Mouse (Mus musculus): ENCODE results near the gene Ccnd3. TPM values are rescaled to one million over a fixed set of nuclear protein-coding genes. Genes with fewer than 3 reads are reported as not detected.

Gene Ccnd3
- polyA plus RNA-seq, 2 experiments from 2014 or later = 133 to 141 TPM

DNA sequence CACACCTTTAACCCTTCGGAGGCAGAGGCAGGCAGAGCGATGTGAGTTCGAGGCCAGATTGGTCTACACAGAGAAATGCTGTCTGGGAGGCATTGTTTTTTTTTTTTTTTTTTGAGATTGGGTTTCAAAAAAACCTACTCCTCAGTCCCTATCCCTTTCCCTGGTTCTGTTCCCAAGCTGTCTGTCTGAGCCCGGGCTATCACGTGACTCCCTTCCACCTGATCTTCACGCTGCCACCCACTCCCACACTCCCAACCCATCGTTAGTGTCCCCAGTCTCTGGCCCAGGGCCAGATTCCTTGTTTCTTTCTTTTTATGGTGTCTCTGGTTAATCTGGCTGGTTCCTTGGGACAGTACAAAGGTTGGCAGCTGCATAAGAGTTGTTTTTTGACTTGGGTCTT, 46.2 kb downstream of the Ccnd3 start:
- ATAC-seq = no peak

DNA sequence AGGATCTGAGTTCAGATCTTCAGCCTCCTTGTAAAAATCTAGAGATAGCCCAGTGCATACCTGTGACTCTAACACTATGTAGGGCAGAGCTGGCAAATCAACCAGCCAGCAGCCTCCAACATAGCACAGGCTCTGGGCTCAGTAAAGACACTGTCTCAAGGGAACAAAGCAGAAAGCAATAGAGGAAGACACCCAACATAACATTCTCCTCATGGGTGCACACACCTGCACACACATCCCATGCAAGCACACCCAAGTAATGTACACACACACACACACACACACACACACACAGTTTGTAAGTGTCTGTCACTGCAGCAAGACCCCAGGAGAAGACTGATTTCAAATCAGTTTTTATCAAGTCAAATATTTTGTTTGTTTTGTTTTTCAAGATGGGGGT, 48.1 kb downstream of the Ccnd3 start:
- no peak for ATAC-seq

DNA sequence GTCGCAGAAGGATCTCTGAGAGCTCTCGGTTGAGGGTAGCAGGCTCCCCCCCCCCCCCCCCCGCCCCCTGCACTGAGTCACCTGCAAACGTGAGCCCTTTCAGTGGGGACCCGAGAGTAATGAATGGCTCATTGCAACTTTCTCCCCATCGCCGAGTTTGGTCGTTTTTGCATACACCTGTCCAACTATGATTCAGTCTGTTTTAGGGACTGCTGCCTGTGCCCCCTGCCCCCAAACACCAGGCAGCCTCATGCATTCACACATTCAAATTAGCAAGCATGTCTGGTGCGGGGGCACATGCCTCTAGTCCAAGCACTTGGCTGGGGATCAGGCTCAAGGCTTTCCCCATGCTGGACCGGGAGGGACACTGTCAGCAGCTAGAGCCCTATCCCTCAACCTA, 49.8 kb downstream of the Ccnd3 start:
- ATAC-seq = no peak

DNA sequence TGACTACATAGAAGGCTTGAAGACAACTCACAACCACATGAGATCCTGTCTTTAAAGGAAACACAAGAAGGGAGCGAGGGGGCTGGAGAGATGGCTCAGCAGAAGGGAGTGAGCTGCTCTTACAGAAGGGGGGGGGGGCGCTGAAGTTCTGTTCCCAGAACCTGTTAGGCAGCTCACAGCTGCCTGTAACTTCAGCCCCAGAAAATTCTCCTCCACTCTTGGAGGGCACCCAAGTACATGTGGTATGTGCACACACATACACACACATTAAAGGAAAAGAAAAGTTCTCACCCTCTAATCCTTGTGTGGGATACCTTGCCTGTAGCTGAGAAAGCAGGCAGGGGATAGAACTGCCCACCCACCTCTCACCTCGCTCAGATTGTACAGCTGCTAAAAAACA, 52.3 kb downstream of the Ccnd3 start:
- ATAC-seq = no peak

DNA sequence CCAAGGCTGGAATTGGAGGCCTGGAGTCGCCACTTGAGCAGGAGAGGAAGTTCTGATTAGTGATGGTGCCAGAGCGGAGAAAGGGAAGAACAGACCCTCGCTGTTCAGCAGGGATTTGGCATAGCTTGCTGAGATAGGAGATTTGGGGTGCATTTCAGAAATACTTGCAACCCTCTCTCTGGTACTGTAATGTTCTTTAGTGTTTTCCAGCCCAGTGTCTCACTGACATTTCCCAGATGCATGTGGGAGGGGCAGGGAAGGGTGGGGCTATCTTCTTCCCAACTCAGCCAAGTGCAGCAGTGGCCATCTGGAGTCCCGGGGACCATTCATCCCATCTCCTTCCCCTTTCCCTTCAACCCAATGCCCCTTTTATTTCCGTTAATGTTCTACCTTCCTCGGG, 54.9 kb downstream of the Ccnd3 start:
- no peak for ATAC-seq

DNA sequence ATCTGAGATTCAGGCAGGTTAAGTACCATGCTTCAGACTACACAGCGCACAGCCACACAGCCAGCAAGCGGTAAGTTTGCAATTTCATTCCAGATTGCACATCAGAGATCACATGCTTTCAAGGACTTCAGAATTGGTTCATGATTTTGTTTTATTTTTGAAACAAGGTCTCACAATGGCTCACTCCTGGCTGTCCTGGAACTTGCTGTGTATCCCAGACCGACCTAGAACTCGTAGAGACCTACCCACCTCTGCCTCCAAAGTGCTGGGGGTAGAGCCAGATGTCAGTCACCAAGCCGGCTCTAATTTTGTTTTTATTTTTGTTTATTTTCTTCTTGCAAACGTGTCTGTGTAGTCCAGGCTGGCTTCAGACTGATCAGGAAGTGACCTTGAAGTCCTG, 58.0 kb downstream of the Ccnd3 start:
- ATAC-seq = no peak

DNA sequence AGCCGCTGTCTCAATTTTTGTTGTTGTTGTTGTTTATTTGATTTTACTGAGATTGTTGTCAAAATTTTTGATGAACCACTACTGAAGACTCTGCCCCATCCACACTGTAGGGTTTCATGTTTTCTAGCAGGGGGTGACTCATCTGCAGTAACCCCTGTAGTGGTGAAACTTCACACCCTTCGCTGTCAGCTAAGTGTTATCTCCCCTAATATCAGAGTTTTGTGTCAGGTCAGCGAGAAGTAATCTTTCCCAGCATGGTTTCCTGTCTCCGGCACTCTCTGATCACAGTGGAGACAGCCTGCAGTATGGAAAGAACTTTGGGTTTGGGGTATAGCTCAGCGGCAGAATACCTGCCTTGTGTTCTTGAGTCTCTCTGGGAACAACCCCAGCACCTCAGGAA, 59.8 kb downstream of the Ccnd3 start:
- ATAC-seq = peak; percentile 26

DNA sequence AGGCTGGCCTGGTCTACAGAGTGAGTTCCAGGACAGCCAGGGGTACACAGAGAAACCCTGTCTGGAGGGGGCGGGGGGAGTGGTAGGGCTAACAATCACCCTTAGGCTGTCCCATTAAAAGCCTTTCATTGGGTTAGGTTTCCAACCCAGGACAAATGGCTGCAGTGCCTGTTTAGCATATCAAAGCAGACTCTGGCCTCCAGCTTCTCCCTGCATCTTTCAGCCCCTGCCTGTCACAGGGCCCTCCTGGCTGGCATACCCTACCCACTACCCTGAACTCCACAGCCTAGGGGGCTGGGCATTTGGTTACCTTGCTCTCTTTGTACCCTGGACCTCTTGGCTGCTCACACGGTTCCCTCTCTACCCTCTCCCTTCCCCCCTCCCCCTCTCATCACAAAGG, 61.3 kb downstream of the Ccnd3 start:
- ATAC-seq = no peak

DNA sequence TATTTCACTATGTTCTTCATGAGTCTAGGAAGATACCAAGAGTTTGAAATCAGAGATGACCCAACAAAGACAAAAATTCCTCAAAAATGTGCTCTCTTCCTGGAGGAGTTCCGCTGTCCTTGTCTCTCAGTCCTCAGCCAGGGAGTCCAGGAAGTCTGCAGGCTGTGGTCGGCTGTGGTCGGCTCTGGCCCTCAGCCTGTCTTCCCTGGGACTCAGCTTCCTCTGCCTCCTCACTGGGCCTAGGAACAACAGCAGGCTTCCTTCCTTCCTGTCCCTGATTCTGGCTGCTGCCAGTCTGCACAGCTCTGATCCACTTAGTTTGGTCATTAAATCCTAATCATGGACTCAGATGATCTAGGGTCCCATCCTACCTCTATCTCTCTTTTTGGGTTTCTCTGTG, 62.4 kb downstream of the Ccnd3 start:
- no peak for ATAC-seq

DNA sequence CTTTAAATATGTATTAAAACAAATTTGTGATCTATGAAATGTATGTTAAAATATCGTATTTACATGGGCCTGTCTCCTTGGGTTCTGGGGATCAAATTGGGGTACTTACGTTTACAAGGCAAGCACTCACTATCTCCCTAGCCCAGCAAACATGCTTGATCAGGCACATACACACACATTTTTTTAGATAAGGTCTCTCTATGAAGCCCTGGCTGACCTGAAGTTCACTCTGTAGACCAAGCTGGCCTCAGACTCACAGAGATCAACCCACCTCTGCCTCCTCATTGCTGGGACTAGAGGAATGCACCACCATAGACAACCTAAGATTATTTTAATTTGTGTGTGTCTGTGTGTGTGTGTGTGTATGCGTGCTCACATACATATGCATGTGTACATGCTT, 63.5 kb downstream of the Ccnd3 start:
- ATAC-seq = no peak

DNA sequence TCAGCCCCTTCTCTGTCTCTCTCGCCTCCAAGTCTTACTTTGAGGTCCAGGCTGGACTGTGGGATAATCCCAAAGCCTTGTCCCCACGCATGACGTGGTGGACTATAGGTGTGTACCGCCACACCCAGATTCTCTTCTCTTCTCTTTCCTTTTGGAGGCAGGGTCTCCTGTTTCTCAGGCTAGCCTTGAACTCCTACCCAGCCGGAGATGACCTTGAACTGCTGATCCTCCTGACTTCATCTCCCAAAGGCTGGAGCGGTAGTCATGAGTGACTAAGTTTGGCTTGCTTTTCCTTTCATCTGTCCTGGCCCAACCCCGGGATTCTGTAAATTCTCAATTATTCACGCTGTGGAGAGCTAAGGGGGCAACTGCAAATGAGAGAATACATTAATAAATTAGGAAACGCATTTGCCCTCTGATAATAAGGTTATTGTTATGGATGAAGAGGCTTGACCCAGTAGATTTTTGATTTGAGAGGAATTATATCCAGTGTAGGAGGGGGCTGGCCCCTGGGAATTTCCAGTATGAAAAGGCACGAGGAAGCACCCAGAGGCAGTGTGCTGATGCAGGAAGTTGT, 64.2 kb downstream of the Ccnd3 start:
- ATAC-seq = no peak

DNA sequence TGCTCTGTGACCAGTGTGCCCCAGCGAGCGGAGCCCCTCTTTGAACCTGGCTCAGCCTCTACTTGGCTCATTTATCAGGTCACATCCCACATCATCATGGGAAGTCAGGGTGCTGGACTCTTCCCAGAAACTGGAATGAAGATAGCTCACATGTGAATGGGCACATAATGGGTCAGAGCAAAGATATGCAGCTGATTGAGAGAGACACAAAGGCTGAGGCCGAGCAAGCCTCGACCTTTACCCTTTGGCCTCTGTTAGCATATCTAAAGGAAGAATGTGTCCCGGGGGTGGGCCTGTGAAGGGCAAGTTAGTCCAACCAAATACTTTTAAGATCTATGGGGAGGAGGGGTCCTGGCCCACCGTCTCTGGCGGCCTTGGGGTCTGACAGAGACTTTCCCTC, 66.8 kb downstream of the Ccnd3 start:
- no peak for ATAC-seq

DNA sequence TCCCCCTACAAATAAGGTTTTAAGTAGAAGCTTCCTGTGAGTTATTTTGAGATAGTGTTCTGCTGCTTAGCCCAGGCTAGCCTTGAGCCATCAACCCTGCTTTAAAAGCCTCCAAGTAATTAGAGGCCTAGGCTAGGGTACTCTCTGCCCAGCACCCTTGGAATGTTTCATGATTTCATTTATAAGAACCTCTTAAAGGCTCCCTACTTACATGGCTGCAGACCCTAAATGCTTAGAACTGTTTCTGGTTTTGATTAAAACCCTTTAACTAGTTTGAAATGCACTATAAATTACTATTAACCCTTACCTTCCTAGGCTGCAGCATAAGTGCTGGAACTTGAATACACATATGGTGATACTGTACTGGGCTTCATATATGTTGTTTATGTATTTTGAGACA, 67.6 kb downstream of the Ccnd3 start:
- no peak for ATAC-seq

DNA sequence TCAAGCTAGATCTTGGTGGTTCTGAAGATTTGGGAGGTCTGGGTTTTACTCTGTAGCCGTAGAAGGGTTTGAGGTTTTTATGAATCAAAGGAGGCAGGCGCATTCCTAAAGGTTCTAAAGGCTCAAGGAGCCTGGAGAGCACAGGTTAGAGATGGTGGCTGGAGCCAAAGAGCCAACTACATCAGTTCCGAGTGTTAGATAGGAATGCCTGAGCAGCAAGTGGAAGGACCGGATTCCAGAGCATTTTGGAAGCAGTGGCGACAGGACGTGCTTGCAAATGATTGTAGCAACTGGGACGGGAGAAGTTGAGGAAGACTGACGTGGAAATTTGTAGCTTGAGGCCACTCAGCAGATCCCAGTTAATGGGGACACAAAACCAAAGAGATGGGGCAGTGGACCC, 69.2 kb downstream of the Ccnd3 start:
- no peak for ATAC-seq

DNA sequence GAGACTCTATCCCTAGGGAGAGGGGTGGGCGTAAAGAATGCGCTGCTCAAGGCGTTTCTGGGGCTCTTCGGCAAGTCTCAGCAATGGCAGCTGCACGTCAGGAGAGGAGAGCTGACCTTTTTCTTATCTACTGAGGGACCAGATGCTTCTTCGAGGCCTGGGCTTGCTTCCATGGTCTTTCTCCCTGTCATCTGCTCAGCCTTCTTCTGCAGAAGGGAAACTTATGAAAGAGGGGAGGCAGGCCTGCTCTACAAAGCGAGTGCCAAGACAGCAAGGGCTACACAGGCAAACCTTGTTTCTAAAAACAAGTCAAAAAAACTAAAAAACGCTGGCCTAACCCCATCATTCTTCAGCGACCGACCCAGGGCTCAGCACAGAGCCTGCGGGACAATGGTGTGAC, 70.0 kb downstream of the Ccnd3 start:
- ATAC-seq = no peak

DNA sequence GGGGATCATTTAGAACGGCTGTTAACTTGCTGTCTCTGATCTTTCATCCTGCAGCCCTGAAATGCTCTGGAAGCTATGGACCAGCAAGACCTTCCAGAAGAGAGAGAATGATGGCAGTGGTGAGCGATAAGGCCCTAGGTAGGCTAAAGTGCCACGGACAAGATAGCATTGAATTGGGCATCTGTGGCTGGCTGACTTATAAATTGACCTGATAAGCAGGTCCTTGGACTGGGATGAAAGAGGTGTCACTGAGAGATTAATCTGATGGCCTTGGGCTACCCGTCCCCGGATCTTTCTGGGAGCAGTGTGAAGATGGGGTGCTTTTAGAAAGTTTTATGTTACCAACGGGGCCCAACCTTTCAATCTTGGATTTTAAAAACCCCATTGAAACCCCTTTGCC, 73.8 kb downstream of the Ccnd3 start:
- ATAC-seq = no peak

DNA sequence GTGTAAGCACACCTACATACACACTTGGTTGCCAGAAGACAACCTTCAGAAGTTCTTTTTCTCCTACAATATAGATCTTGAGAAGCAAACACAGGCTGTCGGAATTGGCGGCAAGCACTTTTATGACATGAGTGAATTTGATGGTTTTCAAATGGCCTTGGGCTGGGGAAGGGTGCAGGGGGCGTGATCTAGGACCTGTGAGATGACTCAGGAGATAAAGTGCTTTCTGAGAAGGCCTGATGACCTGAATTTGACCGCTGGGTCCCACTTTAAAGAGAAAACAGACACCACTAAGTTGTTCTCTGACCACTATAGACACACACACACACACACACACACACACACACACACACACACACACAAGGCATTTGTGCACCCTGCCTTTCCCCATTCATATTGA, 76.1 kb downstream of the Ccnd3 start:
- ATAC-seq = no peak

DNA sequence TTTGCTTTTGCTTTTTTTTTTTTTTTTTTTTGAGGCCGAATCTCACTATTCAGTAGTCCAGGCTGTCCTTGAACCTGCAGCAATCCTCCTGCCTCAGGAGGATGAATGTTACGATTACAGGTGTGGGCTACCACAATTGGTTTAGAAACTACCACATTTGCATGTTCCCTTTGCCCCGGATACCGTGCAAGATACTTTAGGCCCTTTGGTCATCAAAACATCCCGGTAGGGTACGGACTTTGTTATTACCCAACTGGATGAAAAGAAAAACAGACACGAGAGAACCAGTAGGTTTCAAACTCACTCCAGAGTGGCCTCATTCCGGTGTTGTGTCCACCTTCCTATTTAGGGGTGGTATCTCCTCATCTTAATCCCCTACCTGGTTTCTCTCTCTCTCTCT, 83.7 kb downstream of the Ccnd3 start:
- ATAC-seq = no peak

DNA sequence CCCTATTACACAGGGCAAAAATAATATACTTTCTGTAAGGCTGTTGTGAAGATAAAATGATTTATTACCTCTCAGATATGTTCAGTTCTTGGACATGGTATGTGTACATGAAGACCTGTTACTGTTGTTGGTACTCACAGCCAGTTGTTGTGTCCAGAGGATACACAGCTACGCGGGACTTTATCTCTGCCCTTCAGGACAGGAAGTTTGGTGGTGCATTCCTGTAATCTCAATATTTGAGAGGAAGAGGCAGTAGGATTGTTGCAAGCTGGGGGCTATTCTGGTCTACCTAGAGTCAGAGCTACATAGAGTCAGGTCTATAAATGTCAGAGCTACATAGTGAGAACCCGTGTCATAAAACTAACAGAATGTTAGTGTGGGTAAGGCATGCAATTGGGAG, 86.2 kb downstream of the Ccnd3 start:
- no peak for ATAC-seq

DNA sequence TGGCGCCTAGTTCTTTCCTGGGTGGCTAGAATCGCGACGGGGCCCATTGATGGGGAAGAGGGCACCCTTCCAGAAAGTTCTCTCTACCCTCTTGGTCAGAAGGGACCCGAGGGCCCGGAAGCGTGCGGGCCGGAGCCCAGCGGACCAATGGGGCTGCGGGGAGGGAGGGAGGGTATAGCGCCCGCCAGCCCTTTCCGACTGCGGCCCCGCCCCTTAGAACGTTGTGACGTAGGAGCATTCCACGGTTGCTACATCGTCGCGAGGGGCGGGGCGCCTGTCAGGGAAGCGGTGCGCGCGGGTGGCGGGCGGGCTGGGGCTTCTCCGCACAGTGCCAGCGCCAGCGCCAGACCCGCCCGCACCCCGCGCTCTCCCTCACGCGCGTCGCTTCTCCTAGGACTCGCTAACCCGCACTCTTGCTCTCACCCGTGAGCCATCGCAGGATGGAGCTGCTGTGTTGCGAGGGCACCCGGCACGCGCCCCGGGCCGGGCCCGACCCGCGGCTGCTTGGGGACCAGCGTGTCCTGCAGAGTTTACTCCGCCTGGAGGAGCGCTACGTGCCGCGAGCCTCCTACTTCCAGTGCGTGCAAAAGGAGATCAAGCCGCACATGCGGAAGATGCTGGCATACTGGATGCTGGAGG, 88.5 kb downstream of the Ccnd3 start:
- ATAC-seq = peak; percentile 74

DNA sequence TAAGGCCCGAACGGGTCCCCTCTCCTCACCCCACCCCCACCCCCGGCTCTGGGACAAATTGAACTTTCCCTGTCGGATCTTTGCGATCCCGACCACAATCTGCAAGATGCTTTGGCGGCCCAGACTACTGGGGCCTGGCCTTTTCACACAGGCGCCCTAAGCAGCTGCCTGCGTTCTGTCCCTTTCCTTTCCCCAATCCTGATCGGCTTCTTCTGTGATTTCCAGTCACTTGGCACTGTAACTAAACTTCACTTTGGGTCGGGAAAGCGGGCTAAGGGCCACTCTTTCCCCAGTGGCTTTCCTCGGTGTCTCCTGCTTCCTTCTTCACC, 89.0 kb downstream of the Ccnd3 start:
- no peak for ATAC-seq

DNA sequence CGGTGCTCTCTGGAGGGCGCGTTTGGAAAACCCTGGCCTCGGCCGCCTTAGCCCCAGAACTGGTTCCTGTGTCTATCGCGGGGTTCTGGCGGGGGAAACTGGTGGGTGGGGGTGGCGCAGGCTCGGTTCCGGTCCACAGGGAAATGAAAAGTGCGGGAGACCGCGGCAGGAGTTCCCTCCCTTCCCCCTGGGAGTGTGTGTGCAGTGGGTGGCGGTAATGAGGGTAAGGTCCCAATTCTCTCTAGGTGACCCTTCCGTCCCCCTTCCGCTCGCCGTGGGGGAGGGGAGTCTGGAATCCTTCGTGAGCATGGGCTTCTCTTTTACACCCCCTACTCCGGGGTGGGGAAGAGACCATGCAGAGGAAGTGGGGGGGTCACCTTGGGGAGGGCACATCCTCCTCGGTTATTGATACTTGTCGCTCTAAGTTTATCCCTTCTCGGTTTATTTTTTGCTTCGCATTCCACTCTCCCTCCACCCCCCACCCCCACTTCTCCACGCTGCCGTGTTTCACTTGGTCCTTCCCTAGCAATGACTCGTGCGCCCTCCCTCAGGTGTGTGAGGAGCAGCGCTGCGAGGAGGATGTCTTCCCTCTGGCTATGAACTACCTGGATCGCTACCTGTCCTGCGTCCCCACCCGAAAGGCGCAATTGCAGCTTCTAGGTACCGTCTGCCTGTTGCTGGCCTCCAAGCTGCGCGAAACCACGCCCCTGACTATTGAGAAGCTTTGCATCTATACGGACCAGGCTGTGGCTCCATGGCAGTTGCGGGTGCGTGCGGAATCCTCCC, 89.5 kb downstream of the Ccnd3 start:
- ATAC-seq = no peak

DNA sequence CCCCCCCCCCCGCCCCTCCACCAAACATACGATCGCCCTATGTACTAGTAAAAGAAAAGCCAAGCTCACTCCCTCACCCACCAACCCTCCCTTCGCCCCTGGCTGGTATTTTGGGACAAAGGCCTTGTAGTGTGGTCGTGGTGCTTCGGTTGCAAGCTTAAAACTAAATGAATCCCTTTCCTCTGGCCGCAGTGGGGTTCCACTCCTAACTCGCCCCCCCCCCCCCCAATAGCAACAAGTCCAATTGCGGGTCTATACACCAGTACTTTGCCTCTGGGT, 90.1 kb downstream of the Ccnd3 start:
- no peak for ATAC-seq

DNA sequence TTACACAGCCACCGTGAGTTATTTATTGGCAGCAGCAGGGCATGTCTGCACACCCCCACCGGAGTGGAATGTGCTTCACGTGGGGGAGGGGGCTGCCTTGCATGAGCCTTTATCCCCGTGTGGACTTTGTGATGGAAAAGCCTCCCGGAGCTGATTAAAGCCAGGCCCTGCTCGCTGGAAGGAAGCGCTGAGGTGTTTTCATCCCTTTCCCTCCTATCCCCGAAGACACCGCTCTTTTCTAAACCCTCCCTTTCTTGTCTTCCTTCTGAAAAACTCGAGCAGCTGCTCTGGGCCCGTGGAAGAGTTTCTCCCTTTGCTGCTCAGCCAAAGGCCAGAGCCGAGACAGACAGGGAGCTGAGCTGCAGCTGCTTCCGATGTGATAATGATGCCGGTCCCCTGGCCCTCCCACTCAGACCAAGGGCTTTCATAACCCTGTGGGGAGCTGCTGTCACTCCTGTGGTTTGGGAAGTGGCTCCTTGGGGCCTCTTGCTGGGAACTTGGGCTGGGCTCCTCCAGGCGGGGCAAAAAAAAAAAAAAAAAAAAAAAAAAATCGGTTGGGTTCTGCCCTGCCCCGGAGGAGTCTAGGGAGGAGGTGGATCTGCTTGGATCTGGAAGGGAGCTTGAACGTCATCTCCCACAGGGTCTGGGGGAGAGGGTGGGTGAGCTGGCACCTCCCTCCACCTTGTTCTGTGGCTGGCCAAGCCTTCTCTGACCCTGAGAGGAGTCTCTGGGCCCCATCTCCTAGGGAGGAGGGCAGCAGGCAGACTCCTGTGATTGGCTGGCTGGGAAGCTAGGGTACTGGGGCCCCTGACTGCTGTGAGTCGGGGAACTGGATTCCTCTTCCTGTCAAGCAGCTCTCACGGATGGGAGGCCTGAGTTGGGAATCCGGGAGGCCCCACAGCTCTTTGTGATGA, 90.7 kb downstream of the Ccnd3 start:
- no peak for ATAC-seq
